Mouse (Mus musculus) cerebellum, postnatal 10 days (tissue): ENCODE measurements around the gene Prkag1.
"Not testable (repeated sequence)": the region's sequence is repeated elsewhere in the genome, so short reads cannot be mapped to it uniquely, and the experiment has no call there.

Experiments
- DNase-seq, 2 experiments: peaks; one replicate each; pipeline ENCODE4 v3.0.0; 2021; ENCODE audit warnings: mixed read lengths in 2 of 2

The Prkag1 gene

DNA sequence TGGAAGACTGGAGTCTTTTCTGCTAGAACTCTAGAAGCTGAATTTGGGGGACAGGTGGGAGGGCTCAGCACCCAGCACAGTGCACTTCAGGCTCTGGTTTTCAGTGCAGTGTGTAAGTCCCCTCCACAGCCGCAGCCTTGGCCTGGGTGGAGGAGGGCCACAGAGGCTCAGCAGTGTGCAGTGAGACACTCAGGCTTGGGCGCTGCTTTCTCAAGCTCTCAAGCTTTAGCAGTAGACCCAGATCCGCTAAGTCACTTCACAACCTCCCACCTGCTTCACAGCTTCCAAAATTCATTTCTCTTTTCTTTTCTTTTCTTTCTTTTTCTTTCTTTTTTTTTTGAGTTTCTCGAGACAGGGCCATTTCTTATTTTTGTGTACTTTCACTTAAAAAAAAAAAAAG lies 10.4 kb downstream of the Prkag1 start:
- no peak for DNase-seq

DNA sequence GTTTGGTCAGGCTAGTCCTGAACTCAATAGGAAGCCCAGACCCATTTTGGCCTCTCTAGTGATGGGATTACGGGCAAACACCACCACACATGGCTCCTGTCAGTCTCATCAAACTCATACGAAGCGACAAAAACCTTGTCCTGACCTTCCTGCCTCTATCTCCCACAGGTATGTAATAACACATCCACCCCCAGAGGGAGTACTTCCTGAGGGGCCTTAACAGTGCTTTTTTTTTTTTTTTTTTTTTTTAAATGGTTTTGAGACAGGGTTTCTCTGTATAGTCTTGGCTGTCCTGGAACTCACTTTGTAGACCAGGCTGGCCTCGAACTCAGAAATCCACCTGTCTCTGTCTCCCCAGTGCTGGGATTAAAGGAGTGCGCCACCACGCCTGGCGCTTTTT lies 13.2 kb downstream of the Prkag1 start:
- DNase-seq, result no peak

DNA sequence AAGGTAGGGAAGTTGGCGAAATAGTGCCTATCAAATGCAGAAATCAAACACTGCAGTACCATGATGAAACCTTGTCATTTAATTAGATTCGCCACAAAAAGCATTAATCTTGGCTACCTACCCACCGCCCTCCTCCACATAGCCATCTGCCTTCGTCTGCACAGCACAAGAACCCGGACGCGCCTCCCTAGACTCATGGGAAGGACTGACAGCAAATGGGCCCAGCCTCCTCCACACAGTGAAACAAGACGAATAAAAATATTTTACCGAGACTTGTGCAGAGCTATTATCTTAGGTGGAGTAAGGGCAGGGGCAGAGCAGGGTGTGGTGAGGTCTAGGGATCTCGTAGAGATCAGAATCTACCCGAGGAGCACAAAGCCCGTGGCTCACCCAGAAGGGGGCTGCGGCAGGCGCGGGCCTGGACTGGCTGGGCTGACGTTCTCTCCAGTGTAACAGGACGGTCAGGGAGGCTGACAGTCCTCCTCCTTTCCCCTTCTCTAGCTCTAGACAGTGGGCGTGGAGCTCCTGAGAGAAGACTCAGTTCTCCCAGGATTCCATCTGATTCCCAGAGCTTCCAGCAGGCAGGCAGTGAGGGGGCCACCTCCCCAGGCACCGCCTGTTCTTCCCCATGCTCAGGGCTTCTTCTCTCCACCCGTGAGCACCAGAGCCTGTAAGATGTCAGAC lies 18.4 kb downstream of the Prkag1 start:
- no peak for DNase-seq

DNA sequence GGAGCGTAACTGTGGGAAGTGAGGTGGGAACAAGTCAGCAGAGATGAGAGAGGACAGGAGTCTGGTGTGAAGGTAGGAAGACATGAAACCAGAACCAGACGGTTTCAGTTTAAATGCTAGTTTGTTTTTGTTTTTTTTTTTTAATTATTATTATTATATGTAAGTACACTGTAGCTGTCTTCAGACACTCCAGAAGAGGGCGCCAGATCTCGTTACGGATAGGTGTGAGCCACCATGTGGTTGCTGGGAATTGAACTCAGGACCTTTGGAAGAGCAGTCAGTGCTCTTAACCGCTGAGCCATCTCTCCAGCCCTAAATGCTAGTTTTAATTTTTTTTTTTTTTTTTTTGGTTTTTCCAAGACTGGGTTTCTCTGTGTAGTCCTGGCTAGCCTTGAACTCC lies 21.1 kb downstream of the Prkag1 start:
- DNase-seq, result not testable (repeated sequence)

DNA sequence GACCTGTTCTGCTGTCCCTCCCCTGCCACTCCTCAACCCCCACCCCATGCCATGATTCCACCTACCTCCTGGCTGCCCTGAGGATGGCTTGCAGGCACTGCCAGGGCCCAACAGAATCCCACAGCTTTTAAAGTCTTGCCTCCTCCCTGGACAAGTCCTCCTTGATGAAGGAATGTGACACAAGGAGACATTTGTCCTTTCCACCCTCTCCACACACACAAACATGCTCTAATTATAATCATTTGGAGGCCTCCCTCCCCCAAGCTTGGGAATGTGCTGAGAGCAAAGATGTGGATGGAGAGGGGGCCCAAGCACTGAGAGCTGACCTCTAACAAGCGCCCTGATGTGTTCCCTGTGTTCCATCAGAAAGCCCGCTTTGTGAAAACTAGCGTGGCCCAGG lies 21.9 kb downstream of the Prkag1 start, which contains the start of gene Ddn:
Gene Ddn (minus strand): TSS at position 101 of the 400 bp plus-strand sequence.
- DNase-seq, result no peak

DNA sequence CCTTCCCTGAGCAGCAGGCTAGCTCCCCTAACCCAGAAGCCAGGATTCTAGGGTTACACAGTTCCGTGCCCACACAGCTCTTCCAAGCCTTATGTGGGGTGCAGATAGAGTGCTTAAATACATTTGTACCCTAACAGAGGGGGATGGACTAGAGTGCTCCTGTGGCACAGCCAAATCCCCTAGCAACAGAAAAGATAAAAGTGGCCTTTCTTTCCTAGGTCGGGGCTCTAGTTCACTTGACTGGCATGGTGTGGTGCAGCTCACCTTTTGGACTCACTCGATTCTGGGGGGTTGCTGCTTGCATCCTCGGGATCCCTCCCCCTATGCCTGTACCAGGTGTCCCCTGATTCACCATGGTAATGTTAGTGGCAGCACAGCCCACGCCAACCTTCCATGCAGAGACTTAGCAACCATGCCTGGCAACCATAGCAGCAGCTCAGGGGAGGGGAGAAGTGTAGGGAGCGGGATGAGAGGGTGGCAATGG lies 22.6 kb downstream of the Prkag1 start:
- peak in 1 of 2 experiments; percentile 18 for DNase-seq

DNA sequence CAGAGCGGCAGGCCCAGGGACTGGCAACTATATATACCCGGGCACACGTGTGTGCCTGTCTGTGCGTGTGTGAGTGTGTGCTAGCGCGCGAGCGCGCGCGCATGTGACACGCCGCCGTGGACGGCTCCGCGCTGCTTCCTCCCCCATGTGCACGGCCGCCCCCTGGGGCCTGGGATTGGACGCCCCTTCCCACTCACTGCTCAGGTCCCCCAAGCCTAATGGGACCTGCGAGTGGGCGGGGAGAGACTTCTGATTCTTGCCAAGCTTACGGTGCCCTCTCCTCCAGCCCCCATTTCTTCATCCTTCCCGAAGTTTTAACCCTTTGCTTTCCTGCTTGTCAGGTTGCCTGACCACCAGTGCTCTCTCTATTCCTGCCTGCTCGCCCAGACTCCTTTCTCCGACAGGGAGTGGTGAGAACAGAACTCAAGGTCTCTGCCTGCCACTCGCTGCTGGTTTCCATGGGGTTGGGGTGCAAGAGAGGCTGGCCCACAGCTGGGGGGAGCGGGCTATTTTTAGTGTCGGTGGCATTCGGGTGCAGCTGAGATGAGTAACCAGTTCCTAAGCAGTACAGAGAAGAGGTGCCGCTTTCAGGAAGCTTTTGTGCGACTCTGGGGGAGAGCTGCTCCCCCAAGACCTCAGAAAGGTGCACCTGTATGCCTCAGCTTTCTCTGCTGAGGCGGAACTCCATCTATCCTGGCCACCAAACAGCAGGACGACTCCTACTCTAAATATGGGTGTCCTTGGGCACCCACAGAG lies 23.2 kb downstream of the Prkag1 start:
- DNase-seq, result peak; percentile 65 to 68

DNA sequence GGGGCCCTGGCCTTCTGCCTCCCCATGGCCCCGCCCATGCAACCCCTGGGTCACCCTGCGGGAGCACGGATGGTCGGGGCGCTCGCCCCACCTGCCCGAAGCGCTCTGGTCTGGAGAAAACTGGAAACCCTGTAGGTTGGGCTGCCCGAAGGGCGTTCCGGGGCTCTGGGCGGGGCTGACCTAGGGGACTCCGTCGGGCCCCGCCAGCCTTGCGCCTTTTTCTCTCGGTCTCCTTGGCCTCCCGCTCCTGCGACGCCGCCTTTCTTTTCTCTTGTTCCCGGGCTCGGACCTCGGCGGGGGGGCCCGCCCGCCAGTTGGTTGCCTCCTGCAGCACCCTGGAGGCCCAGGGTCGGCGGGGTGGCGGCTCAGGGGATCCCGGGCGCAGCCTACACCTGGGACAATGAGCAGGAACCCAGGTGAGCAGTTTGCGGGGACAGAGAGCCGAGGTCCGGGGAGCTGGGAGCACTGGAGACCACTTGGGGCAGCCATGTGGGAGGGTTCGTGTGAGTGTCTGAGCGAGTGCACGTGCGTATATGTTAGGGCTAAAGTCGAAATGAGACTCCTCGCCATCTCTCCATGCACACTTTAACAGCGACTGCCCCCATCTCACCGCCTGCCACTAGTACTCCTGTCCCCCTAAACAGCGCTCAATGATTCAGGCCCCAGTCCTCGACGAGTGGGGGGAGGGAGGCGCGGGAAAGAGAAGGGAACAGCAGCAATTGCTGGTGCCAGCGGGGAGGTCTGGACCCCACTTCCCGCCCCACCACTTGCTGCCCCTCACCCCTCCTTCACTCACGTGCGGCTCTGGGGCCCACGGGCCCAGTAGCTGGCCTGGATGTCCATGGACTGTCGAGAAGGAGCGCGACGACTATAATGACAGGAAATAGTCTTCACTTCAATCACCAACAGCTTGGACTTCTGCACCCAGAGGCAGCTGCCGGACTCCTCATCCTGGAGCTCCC lies 24.2 kb downstream of the Prkag1 start:
- DNase-seq, result peak; percentile 32 to 38

DNA sequence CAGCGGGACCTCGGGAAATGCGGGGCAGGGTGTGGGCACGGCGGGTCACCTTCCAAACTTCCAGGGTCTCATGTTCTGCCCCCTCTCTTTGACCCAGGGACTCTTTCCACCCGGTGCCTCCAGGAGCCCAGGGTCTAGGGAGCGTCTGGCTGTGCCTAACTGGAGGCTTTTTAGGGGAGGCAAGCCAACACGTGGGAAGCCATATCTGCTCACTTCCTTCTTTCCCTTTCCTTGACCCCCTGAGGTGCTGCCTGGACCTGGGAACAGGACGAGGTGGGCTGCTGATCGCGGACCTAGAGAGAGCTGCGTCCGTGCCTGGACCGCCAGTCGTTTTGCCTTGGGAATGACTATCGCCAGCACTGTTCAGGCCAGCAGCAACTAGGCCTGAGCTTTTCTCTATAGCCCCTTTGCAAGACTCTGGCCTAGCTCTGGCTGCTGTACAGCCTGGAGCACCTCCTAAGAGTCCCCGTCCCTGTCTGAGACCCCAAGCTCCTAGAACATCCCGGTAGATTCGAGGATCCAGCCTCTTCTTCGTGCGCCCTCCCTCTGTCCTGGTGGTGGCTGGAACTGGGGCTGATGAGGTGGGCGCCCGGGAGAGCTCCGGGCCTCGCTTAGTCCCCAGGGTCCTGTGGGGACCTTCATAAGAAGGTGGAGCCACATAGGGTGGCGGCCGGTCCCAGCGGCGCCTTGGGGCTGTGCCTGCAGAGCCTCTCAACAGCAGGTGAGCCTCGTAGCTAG lies 25.1 kb downstream of the Prkag1 start:
- DNase-seq, result peak in 1 of 2 experiments; percentile 19

DNA sequence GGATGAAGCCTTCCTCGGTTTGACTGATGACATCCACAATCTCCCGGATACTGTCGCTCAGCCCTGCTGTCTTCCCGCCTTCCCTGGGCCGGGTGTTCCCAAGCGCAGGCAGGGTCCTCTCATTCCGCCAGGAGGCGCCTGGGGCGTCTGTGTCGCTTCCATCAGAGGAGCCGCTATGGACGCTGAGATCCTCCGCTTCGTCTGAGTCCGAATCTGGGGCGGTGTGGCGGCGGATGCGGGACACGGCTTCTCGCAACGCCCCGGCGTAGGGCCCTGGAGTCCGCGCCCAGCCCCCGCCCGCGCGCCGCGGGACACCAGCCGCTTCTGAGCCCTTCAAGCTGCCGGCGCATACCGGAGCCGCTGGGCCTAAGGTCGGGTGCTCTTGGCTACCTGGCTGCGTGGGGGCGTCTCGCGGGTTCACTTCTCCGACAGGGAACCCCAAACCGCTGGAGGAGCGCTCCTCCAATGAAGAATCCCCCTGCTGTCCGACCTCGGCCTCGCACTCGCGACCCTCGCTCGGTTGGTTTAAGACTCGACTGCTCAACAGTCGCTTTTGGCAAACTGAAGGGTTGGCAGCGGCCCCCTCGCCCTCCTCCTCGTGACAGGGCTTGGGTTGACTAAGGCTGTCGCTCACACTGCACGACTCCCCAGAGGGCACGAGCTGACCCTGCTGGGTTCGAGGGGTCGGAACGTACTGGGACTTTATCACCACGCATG lies 25.8 kb downstream of the Prkag1 start:
- peak; percentile 81 to 84 for DNase-seq

DNA sequence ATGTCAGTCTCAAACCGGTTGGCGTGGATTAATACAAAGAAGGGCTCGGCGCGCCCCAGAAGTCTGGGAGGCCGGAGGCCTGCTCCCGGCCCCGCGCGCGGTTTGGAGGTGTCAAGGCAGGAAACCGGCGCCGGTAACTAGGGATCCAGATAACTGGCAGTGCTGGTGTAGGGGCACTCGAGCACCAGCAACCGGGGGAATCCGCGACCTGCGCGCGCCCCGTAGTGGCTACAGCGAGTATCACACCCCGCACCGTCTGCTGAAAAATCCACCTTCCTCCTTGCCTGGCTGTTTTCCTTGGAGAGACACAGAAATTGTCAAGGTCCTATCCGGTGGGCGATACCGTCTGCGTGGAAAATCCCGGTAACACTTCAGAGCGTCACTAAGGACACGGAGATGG lies 27.3 kb downstream of the Prkag1 start:
- DNase-seq, result peak; percentile 94 to 96

DNA sequence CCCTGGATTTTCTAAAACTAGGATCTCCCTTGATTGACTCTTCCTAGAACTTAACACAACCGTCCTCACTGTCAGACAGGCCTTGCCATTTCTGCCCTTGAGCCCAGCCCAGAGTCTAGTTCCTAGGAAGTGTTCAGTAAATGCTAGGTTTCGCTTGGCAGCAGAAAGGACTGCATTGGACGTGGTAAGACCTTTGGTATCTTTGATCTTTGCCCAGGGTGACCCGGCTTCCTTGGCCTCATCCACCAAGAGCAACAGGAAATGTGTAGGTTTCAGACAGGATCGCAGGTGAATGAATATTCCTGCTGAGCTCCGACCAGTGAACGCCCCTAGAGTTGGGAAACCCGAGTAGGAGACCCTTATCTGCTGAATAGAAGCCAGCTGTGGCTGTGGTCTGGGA lies 28.4 kb downstream of the Prkag1 start:
- DNase-seq, result no peak

DNA sequence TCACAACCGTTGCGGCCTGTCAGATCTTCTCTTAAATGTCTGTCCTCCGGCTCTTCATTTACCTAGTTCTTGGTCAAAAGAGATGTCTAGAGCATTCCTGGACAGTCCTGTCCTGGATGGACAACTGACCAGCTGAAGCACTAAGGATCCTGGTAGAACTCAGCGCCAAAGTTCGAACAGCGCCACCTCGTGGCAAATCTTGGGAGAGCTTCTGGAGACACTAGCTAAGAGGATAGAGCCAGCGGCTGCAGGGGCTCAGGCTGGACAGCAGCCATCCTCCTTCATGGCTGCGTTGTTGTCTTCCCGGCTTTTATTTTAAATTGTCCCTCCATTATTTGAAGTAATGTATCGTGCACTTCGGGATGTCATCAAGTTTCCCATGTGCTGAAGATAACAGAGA lies 31.9 kb downstream of the Prkag1 start:
- peak; percentile 91 to 94 for DNase-seq

DNA sequence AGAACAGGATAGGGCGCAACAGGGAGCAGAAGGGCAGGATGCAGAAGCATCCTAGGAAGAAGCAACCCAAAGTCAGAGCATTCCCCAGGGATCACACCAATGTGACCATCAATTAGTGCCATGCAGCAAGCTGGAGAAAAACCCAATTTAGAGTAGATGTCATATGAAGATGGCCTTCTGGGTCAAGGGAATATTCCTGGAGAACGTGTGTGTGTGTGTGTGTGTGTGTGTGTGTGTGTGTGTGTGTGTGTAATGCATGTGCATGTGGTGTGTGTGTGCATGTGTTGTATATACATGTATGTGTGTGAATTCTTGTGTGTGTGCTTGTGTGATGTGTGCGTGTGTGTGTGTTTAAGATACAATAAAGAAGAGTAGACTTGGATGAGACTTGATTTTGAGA lies 32.4 kb downstream of the Prkag1 start:
- no peak for DNase-seq

DNA sequence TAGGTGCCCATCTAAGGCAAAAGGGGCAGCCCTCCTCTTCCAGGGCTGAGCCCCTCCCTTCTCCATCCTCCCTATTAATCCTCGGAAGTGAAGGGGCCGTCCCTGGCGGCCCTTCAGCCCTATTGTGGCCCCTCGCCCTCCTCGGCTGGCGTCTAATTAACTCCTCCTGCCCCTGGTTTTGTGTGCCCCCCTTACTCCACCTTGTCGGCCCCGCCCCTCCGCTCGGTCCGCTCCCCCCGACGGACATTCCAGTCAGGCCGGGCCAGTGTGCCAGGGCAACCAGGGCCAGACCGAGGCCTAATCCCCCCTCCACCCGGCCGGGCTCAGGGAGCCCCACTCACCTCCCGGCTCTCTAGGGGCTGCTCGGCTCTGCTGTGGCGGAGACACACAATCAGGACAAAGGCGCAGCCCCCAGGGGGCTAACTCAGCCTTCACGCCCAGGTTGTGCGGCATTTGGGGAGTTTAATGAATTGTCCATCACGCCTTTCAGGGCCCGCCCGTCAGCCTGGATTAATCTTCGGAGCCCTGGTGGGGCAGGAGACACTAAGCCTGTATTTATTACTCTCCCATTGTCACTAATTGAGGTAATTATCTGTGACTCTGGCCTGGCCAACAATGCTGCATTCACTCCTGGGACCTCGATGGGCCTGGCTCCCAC lies 33.4 kb downstream of the Prkag1 start:
- DNase-seq, result no peak

DNA sequence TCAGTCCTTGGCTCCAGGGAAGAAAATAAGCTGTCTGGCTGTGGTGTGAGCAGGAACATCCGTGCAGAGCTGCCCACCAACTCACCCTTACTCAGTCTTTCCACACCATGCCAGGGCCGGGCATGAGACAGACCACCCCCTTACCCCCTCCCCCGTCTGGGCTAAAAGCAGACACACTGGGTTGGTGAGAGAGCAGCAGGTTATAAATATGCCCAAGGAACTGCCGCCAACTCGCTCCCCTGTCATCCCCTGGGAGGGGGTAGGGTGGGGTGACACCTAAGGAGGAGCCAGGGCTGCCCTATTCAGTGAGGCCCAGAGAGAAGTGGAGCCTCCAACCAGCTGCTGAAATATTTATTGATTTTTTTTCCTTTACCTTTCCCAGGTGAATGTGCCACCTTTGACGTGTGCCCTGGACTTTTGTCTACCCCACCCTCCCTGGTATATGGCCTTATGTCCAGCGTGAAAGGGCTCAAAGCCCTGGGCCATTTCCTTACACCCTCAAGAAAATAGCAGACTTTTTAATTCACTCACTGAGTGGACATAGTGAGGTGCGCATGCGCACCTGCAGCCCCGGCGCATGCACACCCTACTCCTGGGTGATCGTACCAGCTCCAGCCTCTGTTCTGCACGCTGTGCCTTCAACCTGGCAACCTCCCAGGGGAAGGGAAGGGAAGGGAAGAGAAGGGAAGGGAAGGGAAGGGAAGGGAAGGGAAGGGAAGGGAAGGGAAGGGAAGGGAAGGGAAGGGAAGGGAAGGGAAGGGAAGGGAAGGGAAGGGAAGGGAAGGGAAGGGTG lies 34.3 kb downstream of the Prkag1 start:
- peak in 1 of 2 experiments; percentile 34 for DNase-seq

DNA sequence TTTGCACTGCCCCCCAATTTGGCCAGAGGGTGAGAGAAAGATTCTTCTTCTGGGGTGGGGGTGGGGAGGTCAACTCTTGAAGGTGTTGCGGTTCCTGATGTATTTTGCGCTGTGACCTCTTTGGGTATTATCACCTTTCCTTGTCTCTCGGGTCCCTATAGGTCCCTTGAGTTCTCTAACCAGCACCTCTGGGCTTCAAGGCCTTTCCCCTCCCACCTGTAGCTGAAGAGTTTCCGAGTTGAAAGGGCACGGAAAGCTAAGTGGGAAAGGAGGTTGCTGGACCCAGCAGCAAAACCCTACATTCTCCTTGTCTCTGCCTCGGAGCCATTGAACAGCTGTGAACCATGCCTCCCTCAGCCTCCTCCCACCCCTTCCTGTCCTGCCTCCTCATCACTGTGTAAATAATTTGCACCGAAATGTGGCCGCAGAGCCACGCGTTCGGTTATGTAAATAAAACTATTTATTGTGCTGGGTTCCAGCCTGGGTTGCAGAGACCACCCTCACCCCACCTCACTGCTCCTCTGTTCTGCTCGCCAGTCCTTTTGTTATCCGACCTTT lies 38.1 kb downstream of the Prkag1 start:
- no peak for DNase-seq

DNA sequence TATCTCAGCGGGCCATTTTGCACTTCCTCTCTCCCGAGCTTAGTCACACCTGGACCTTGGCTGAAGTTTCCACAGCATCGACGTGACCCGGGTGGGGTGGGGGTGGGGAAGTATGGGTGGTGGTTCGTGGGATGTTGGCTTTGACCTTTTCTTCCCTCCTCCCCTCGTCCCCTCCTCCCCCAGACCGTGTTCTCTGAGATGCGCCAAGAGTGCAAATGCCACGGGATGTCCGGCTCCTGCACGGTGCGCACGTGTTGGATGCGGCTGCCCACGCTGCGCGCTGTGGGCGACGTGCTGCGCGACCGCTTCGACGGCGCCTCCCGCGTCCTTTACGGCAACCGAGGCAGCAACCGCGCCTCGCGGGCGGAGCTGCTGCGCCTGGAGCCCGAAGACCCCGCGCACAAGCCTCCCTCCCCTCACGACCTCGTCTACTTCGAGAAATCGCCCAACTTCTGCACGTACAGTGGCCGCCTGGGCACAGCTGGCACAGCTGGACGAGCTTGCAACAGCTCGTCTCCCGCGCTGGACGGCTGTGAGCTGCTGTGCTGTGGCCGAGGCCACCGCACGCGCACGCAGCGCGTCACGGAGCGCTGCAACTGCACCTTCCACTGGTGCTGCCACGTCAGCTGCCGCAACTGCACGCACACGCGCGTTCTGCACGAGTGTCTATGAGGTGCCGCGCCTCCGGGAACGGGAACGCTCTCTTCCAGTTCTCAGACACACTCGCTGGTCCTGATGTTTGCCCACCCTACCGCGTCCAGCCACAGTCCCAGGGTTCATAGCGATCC lies 38.9 kb downstream of the Prkag1 start:
- no peak for DNase-seq

DNA sequence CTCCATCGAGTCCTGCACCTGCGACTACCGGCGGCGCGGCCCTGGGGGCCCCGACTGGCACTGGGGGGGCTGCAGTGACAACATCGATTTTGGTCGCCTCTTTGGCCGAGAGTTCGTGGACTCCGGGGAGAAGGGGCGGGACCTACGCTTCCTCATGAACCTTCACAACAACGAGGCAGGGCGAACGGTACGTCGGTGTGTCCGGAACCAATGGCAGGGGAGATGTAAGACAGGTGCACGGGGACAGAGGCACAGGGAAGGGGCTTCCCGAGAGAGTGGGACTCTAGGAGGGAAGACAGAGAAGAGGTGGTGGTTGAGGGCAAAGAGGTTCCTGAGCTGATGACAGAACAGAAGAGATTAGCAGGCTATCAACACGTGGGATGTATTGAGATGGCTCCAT lies 39.5 kb downstream of the Prkag1 start:
- no peak for DNase-seq
